Mouse (Mus musculus) testis, adult 2 months (tissue): Measurements from ENCODE around the gene Gk5. TPM values are rescaled to one million over a fixed set of nuclear protein-coding genes. Genes with fewer than 3 reads are reported as not detected.
A peak's percentile ranks its signal among the peaks of the same experiment; 100 is the strongest.
"Not testable (repeated sequence)": the region's sequence is repeated elsewhere in the genome, so short reads cannot be mapped to it uniquely, and the experiment has no call there.

ENCODE experiments used
- H3K27ac ChIP-seq: fragments of 200-500 bp; 2 replicates; pipeline ENCODE4 v1.5.1; 2012; ENCODE audit warnings: low read depth, low read length; ENCODE audit not compliant: control insufficient read depth, insufficient read depth
- H3K27me3 ChIP-seq: fragments of 200-500 bp; 2 replicates; pipeline ENCODE4 v1.6.1; 2012; ENCODE audit warnings: mild to moderate bottlenecking, low read length, moderate library complexity; ENCODE audit not compliant: control insufficient read depth, insufficient read depth
- H3K36me3 ChIP-seq: fragments of 200-500 bp; 2 replicates; pipeline ENCODE4 v1.6.1; 2012; ENCODE audit warnings: mild to moderate bottlenecking, low read length; ENCODE audit not compliant: control insufficient read depth, insufficient read depth
- H3K4me1 ChIP-seq: fragments of 200-500 bp; 2 replicates; pipeline ENCODE4 v1.6.1; 2012; ENCODE audit warnings: low read length; ENCODE audit not compliant: control insufficient read depth, insufficient read depth
- H3K4me3 ChIP-seq: fragments of 200-500 bp; 2 replicates; pipeline ENCODE4 v1.5.1; 2012; ENCODE audit warnings: low read depth, mild to moderate bottlenecking, low read length, moderate library complexity, mixed read lengths; ENCODE audit not compliant: control insufficient read depth
- CTCF ChIP-seq: fragments of 200-500 bp; IDR thresholded peaks from 2 replicates; pipeline ENCODE4 v1.5.1; 2012; ENCODE audit warnings: low read depth, mild to moderate bottlenecking, inconsistent platforms, low read length, moderate library complexity; ENCODE audit not compliant: control insufficient read depth, insufficient read depth, insufficient replicate concordance
- POLR2A ChIP-seq: fragments of 200-500 bp; IDR thresholded peaks from 2 replicates; pipeline ENCODE4 v1.6.1; 2012; ENCODE audit warnings: low read depth, mild to moderate bottlenecking, inconsistent platforms, low read length, moderate library complexity; ENCODE audit not compliant: control insufficient read depth
- polyA plus RNA-seq: library from polyadenylated mRNA; depleted of rRNA; stranded (reverse); fragments of >200 nt; gene quantifications from 2 replicates; pipeline ENCODE4 v1.2.3, GENCODE M21; 2012; rRNA removed

Gk5 gene
- 2.6 and 3.3 TPM in 2 replicates for polyA plus RNA-seq

GRCm38 (mm10) chr9:96118861-96119772 is at the start of gene Gk5:
TSS of gene Gk5 (plus strand) at chr9:96119362.
- Histone ChIP-seq H3K4me3 (peak within 1 kb of the TSS; percentile 98), H3K36me3 (no peaks in the 10 kb centered on the region), H3K4me1 (peaks cover 2% of the 10 kb centered on the region), H3K27me3 (no peaks in the 10 kb centered on the region), H3K27ac (peak within 1 kb of the TSS; percentile 75)
- TF ChIP-seq CTCF: no peak
- peak; percentile 91 for TF ChIP-seq POLR2A

- Histone ChIP-seq H3K4me1 (no peaks in the 10 kb centered on the region), H3K4me3 (no peak overlapping the region), H3K36me3 (no peaks in the 10 kb centered on the region), H3K27me3 (no peaks in the 10 kb centered on the region), H3K27ac (no peak overlapping the region)
- TF ChIP-seq POLR2A (no peak), CTCF (no peak)
These were observed 40.3 kb upstream of the Gk5 start for GRCm38 (mm10) chr9:96078752-96079315.

GRCm38 (mm10) chr9:96085293-96085692 is 33.9 kb upstream of the Gk5 start:
- Histone ChIP-seq H3K4me1 (no peaks in the 10 kb centered on the region), H3K27ac (no peak overlapping the region), H3K36me3 (no peaks in the 10 kb centered on the region), H3K4me3 (no peak overlapping the region), H3K27me3 (no peaks in the 10 kb centered on the region)
- TF ChIP-seq CTCF (no peak), POLR2A (no peak)

GRCm38 (mm10) chr9:96087671-96088070 is 31.5 kb upstream of the Gk5 start:
- Histone ChIP-seq H3K4me1 (no peaks in the 10 kb centered on the region), H3K36me3 (no peaks in the 10 kb centered on the region), H3K27me3 (no peaks in the 10 kb centered on the region), H3K27ac (no peak overlapping the region), H3K4me3 (no peak overlapping the region)
- TF ChIP-seq CTCF: no peak
- no peak for TF ChIP-seq POLR2A

GRCm38 (mm10) chr9:96088456-96088855 is 30.7 kb upstream of the Gk5 start:
- not testable (repeated sequence) for H3K27me3 ChIP-seq, H3K4me1 ChIP-seq, H3K4me3 ChIP-seq, H3K36me3 ChIP-seq, H3K27ac ChIP-seq

GRCm38 (mm10) chr9:96092637-96093036 is 26.5 kb upstream of the Gk5 start:
- H3K4me3 ChIP-seq, H3K4me1 ChIP-seq, H3K36me3 ChIP-seq, H3K27me3 ChIP-seq, H3K27ac ChIP-seq: not testable (repeated sequence)

GRCm38 (mm10) chr9:96093221-96093620 is 25.9 kb upstream of the Gk5 start:
- Histone ChIP-seq H3K4me3 (no peak overlapping the region), H3K4me1 (no peaks in the 10 kb centered on the region), H3K36me3 (no peaks in the 10 kb centered on the region), H3K27me3 (no peaks in the 10 kb centered on the region), H3K27ac (no peak overlapping the region)
- no peak for TF ChIP-seq CTCF
- TF ChIP-seq POLR2A: no peak

- H3K27ac ChIP-seq: no peak overlapping the region
- H3K4me1 ChIP-seq: no peaks in the 10 kb centered on the region
- TF ChIP-seq CTCF: no peak
- TF ChIP-seq POLR2A: no peak
- no peaks in the 10 kb centered on the region for H3K36me3 ChIP-seq
- H3K27me3 ChIP-seq: no peaks in the 10 kb centered on the region
- no peak overlapping the region for H3K4me3 ChIP-seq
These were observed 24.8 kb upstream of the Gk5 start for GRCm38 (mm10) chr9:96094341-96094740.
